Mouse (Mus musculus) kidney, adult 2 months (tissue): Measurements from ENCODE around the gene Tbc1d16.

Source experiments
- CTCF ChIP-seq: fragments of 200-500 bp; conservative IDR thresholded peaks from 2 replicates; pipeline ENCODE4 v1.5.1; 2011; ENCODE audit warnings: low read depth, mild to moderate bottlenecking, control low read depth, low read length, moderate library complexity, mixed read lengths; ENCODE audit not compliant: insufficient read depth, insufficient read length
- POLR2A ChIP-seq: fragments of 200-500 bp; IDR thresholded peaks from one replicate; pipeline ENCODE4 v1.6.1; 2011; ENCODE audit warnings: low read depth, low read length, control low read depth

DNA sequence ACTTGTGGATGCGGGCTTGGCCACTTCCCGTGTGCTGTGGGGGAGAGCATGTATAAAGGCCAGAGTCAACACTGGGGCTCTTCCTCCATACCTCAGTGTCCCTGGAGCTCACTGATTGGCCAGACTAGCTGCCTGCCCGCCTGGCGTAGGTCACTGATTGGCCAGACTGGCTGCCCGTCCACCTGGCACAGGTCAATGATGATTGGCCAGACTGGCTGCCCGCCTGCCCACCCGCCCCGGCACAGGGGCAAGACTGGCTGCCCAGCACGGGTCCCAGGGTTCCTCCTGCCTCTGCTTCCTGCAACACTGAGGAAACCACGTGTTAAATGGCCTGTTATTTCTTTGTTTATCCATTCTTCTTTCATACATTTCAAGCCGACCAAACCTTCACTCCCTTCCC is 68.8 kb downstream of the Tbc1d16 start:
- TF ChIP-seq POLR2A (no peak), CTCF (no peak)
